Mouse (Mus musculus) embryonic fibroblast, embryonic 13.5 days (primary cell): ENCODE measurements around the gene Ube2d1. TPM values are rescaled to one million over a fixed set of nuclear protein-coding genes. Genes with fewer than 3 reads are reported as not detected.

ENCODE experiments used
- H3K27ac ChIP-seq: 2 replicates; pipeline ENCODE4 v1.5.1; 2012; ENCODE audit warnings: low read length, control low read depth, inconsistent platforms; ENCODE audit not compliant: insufficient read depth
- H3K4me1 ChIP-seq: 2 replicates; pipeline ENCODE4 v1.6.1; 2011; ENCODE audit warnings: low read length; ENCODE audit not compliant: control insufficient read depth, insufficient read depth
- H3K4me3 ChIP-seq: 2 replicates; pipeline ENCODE4 v1.5.1; 2011; ENCODE audit warnings: mild to moderate bottlenecking, control low read depth, low read length; ENCODE audit not compliant: insufficient read depth
- CTCF ChIP-seq: IDR thresholded peaks from 2 replicates; pipeline ENCODE4 v1.5.1; 2011; ENCODE audit warnings: mild to moderate bottlenecking, control low read depth, low read length, moderate library complexity, borderline replicate concordance; ENCODE audit not compliant: insufficient read depth
- POLR2A ChIP-seq: IDR thresholded peaks from 2 replicates; pipeline ENCODE4 v1.6.1; 2011; ENCODE audit warnings: low read depth, mild to moderate bottlenecking, control low read depth, low read length, moderate library complexity
- polyA plus RNA-seq: library from polyadenylated mRNA; stranded (reverse); fragments of >200 nt; gene quantifications from 2 replicates; pipeline ENCODE4 v1.2.4, GENCODE M21; 2011; ENCODE audit warnings: low read depth; ENCODE audit not compliant: missing spikeins, insufficient read length

Ube2d1 gene
- polyA plus RNA-seq, 1 experiment: 61.8 TPM

DNA sequence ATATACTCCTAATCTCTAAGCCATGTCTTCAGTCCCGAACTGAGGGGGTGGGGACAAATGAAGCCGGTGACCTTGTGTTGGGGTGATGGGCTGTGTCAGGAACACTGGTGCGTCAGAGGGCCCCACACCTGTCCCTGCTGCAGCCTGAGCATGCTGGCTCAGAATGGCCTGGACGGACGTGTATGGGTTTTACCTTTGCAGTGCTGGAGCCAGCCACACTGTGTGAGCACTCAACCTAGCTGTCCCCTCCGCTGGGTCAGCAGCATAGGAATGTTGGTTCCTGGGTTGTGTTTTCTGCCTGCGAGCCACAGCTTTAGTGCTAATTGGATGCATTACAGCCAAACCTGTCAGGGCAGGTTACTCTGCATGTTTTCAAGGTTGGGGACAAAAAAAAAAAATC lies 41.1 kb upstream of the Ube2d1 start:
- no peak overlapping the region for H3K4me3 ChIP-seq
- no peak overlapping the region for H3K27ac ChIP-seq
- H3K4me1 ChIP-seq: no peaks in the 10 kb centered on the region
- TF ChIP-seq POLR2A: no peak
- TF ChIP-seq CTCF: no peak

- Histone ChIP-seq H3K4me3 (no peak overlapping the region), H3K27ac (no peak overlapping the region), H3K4me1 (no peaks in the 10 kb centered on the region)
- no peak for TF ChIP-seq POLR2A
These were observed 38.6 kb upstream of the Ube2d1 start for GRCm38 (mm10) chr10:71323669-71324068.

DNA sequence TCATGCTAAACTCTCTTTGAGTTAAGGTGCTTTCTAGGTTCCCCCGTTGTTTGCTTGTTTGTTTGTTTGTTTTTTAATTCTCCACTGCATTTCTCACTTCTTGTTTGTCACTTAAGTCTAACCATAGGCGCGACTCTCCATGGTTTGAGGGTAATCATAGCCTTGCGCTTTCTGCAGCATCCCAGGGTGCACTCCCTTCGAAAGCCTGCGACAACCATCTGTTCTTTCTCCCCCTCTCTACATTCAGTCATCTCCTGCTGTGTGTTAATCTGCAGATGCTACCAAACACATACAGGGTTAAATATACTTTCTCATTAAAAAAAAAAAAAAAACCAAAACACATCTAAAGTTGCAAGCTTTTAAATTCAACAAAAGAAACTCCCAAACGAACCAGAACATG lies 31.4 kb upstream of the Ube2d1 start:
- TF ChIP-seq POLR2A (no peak), CTCF (no peak)
- Histone ChIP-seq H3K4me1 (no peaks in the 10 kb centered on the region), H3K4me3 (no peak overlapping the region), H3K27ac (no peak overlapping the region)

- no peak overlapping the region for H3K27ac ChIP-seq
- TF ChIP-seq CTCF (no peak), POLR2A (no peak)
These were observed 31.0 kb upstream of the Ube2d1 start for GRCm38 (mm10) chr10:71316056-71316455.

GRCm38 (mm10) chr10:71314596-71314995 lies 29.5 kb upstream of the Ube2d1 start:
- no peaks in the 10 kb centered on the region for H3K4me1 ChIP-seq
- TF ChIP-seq POLR2A: no peak
- no peak overlapping the region for H3K4me3 ChIP-seq
- H3K27ac ChIP-seq: no peak overlapping the region

More at GRCm38 (mm10) chr10:71316056-71316455, 31.0 kb upstream of the Ube2d1 start:
- Histone ChIP-seq H3K4me1 (no peaks in the 10 kb centered on the region), H3K4me3 (no peak overlapping the region)

DNA sequence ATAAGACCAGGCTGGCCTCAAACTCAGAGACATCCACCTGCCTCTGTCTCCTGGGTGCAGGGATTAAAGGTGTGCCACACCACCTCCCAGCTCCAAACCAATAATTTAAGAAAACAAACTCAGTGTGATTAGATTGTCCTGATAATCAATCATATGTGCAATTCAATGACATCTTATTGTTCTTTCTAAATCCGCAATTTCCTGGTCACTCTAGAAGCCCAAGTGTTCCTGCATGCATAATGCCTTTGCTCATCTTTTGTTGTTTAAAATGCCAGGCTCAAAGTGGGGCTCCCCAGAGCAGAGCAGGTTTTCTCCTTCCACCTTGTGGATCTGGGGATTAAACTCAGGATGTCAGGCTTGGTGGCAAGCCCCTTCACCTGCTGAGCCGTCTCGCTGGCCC lies 25.2 kb upstream of the Ube2d1 start:
- no peak overlapping the region for H3K4me3 ChIP-seq
- H3K4me1 ChIP-seq: no peaks in the 10 kb centered on the region
- no peak overlapping the region for H3K27ac ChIP-seq
- TF ChIP-seq CTCF: no peak

DNA sequence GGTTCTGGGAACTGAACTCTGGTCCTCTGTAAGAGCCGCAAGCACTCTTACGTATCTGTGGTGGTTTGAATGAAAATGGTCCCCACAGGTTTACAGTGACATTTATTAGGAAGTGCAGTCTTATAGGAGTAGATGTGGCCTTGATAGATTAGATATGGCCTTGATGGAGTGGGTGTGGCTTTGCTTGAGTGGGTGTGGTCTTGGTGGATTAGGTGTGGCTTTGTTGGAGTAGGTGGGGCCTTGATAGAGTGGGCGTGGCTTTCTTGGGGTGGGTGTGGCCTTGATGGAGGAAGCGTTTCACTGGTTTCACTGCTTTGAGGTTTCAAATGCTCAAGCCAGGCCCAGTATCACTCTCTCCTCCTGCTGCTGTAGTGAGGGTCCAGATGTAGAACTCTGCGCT lies 23.1 kb upstream of the Ube2d1 start:
- no peaks in the 10 kb centered on the region for H3K4me1 ChIP-seq
- TF ChIP-seq POLR2A (no peak), CTCF (no peak)
- no peak overlapping the region for H3K4me3 ChIP-seq
- no peak overlapping the region for H3K27ac ChIP-seq

DNA sequence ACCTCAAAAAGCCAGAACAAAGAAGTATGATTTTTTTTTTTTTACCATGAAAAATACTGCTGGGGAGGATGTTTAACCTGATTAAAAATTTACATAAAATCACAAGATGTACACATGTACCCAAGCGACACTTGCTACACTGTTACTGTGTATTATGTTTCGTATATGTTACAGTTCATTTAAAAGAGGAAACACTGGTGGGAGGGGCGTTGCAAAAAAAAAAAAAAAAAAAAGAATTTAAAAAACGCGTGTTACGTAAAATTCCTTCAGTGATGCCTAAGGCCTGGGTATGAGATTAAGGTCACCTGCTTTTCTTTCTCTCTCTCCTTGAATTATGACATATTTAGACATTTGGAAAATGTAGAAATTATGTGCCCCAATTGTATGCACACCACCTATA lies 21.7 kb upstream of the Ube2d1 start:
- Histone ChIP-seq H3K27ac (no peak overlapping the region), H3K4me3 (0 out of 2 replicates have a peak overlapping the region, but pooled peaks have one; percentile 30), H3K4me1 (no peaks in the 10 kb centered on the region)
- TF ChIP-seq POLR2A (no peak), CTCF (no peak)

DNA sequence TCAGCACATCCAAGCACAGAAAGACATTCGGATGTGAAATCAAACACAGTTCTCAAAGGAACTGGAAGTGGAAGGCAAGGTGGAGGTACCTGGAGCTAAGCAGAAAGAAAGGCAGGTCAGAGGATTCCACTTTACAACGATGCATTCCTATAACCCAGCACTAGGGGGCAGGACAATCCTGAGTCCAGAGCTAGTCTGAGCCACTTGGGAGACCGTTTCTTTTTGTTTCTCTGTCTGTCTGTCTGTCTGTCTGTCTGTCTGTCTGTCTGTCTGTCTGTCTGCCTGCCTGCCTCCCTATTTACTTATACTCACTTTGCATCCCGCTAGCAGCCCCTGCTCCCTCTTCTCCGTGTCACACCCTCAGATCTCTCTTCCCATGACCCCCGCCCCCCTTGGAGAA lies 21.1 kb upstream of the Ube2d1 start:
- Histone ChIP-seq H3K27ac (no peak overlapping the region), H3K4me3 (peak overlapping the region; percentile 30), H3K4me1 (no peaks in the 10 kb centered on the region)
- peak; percentile 13; the same call in 1 of the 2 replicates for TF ChIP-seq CTCF
- TF ChIP-seq POLR2A: no peak

DNA sequence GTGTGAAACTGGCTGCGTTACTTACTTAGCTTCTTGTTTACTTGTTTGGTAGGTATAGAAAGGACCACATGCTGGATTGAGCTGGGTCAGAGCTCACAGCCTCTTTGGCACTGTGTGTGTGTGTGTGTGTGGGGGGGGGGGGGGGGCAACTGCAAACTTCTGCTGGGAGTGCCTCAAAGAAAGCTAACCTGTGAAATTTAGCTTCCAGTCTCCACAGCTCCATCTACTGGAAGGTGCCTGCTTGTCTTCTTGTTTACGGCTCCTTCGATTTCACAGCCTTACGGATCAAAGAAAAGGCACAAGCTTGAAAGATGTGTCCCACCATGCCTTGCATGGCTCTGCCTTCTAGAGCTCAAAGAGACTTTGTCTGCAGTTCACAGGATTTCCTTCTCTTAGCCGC lies 17.4 kb upstream of the Ube2d1 start:
- H3K4me3 ChIP-seq: no peak overlapping the region
- H3K27ac ChIP-seq: no peak overlapping the region
- H3K4me1 ChIP-seq: no peaks in the 10 kb centered on the region
- TF ChIP-seq CTCF (no peak), POLR2A (no peak)

GRCm38 (mm10) chr10:71300161-71300560 lies 15.1 kb upstream of the Ube2d1 start:
- H3K4me3 ChIP-seq: no peak overlapping the region
- H3K4me1 ChIP-seq: no peaks in the 10 kb centered on the region
- H3K27ac ChIP-seq: no peak overlapping the region
- TF ChIP-seq POLR2A (no peak), CTCF (no peak)
